Mouse (Mus musculus): Measurements from ENCODE around the gene 1110065P20Rik.

1110065P20Rik gene

GRCm38 (mm10) chr4:124856294-124856693 lies 5.3 kb upstream of the 1110065P20Rik start:
- CTCF ChIA-PET: interaction anchor here in 3 of 4 experiments (0.6 to 1.4 kb wide), 5 partner anchors 9 to 192 kb away, joined by 3 to 5 read pairs (median 3); partner anchors contain the start of gene Mtf1 (in 1 of the 3)
- POLR2A ChIA-PET: interaction anchor here in 2 of 4 experiments (0.8 to 3.5 kb wide), 14 partner anchors 9 to 147 kb away, joined by 3 to 17 read pairs (median 5); partner anchors contain the start of genes Mtf1 (in 2 of the 2) and 9930104L06Rik (in 1 of the 2)

DNA sequence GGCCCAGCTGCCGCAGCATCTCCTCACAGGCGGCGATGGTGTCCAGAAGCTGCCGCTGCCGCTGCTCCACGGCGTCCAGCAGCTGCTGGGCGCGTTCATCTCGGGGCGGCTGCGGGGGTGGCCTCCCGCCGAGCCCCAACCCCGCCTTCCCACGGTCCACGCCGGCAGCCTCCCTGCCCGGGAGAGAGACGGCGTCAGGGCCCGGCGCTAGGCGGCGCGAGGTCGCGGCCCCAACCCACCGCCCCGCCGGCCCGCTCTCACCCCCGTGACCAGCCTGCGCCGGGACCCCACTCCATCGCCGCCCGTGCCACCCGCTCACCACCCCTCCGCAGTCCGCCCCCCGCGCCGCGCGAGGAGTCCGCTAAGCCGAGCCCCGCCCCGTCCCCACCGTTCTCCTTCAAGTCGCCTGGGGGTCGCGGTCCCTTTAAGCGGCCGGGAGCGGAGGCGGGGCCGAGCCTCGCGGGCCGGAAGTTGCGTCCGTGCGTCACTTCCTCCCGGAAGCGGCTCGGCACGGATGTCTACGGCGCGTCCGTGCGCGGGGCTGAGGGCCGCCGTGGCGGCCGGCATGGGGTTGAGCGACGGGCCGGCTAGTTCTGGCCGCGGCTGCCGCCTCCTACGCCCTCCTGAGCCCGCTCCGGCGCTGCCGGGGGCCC lies 609 bp downstream of the 1110065P20Rik start, which contains the start of gene Yrdc:
Yrdc (plus strand) TSS at position 419 of the 653 bp plus-strand sequence.
- CTCF ChIA-PET: interaction anchor here in 1 of 4 experiments (0.8 to 1.2 kb wide), 2 partner anchors 32 to 48 kb away, joined by 3 read pairs; partner anchors contain the start of gene Mtf1
- POLR2A ChIA-PET: interaction anchor here in 3 of 4 experiments (0.6 to 4.9 kb wide), 14 partner anchors 9 to 1689 kb away, joined by 3 to 49 read pairs (median 4); partner anchors contain the start of genes Maneal (in 2 of the 3), 9930104L06Rik (in 1 of the 3) and Mtf1 (in 1 of the 3)

DNA sequence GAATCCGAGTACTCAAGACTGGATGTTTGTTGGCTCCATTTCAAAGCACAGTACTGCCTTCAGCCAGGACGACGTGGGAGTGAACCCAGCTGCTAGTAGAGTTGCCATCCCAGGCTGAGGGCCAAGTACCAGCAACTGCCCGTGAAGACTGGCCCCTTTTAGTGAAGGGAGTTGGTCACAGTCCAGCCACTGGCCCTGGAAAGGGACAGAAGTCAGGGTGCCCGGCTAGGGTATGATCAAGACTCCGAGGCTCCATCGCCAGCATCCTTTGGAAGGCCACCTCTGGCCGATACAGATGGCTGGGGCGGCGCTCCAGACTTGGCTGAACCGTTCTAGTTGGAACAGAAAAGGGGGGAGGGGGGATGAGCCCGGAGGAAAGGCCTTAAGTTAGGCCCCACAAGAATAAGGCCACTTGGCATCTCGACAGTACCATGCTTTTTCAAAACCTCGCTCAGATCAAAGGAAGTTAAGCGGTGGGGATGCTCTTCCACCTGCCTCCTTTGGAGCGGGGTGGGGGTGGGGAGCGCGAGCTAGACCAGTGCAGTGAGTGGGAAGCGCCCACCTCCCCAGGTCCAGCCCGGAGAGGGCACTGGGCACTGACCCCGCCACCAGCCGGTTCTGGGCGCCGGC lies 1.2 kb downstream of the 1110065P20Rik start:
- ChIA-PET POLR2A (interaction anchor here in 3 of 4 experiments (0.6 to 4.9 kb wide), 7 partner anchors 8 to 1688 kb away, joined by 3 to 49 read pairs (median 3); partner anchors contain the start of genes Maneal (in 1 of the 3) and Mtf1 (in 1 of the 3)), CTCF (interaction anchor here in 1 of 4 experiments (0.8 to 1.2 kb wide), 2 partner anchors 32 to 48 kb away, joined by 3 read pairs; partner anchors contain the start of gene Mtf1)

- CTCF ChIA-PET: interaction anchor here (0.5 to 3.3 kb wide), 50 partner anchors 8 to 1709 kb away, joined by 3 to 24 read pairs (median 4); partner anchors contain the start of genes Mtf1 (in 4 of the 4), Maneal (in 2 of the 4), Sf3a3 (in 2 of the 4) and Clspn (in 1 of the 4)
- POLR2A ChIA-PET: interaction anchor here (0.6 to 4.3 kb wide), 25 partner anchors 8 to 154 kb away, joined by 3 to 32 read pairs (median 4); partner anchors contain the start of genes Mtf1 (in 3 of the 4), Fhl3 (in 1 of the 4) and Utp11 (in 1 of the 4)
Measured at GRCm38 (mm10) chr4:124847573-124847972, 3.4 kb downstream of the 1110065P20Rik start.

DNA sequence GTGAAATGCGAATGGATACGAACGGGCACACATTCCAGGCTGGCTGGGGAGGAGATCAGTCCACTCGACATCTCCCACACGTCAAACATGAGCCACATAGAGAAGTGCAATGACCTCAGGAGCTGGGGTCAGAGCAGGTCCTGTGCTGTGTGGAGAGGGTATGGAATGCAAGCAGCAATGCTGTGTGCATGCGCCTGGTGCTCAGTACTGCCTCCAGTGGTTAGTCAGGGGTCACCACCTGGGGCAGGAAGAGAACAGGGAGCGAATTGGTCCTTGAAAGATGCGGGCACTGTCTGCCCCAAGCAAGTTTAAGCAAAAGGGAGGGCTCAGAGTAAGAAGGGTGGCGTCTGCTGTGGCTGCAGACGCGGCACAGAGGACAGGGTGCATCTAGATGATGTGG lies 7.5 kb downstream of the 1110065P20Rik start:
- POLR2A ChIA-PET: interaction anchor here in 2 of 4 experiments (0.8 to 3.4 kb wide), 8 partner anchors 11 to 86 kb away, joined by 3 to 20 read pairs (median 6); partner anchors contain the start of gene Mtf1 (in 2 of the 2)

DNA sequence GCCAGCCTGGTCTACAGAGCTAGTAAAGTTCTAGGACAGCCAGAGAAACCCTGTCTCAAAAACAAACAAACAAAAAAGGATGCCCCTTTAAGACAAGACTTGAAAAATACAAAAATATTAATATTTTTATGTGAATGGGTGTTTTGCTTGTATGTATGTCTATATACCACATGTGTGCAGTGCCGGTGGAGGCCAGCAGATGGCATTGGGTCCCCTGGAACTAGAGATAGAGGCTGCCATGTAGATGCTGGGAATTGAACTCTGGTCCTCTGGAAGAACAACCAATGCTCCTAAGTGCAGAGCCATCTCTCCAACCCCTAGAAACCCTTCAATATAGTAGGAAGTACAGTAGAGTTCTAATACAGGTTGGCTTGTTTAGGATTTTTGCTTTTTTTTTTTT lies 10.0 kb downstream of the 1110065P20Rik start:
- POLR2A ChIA-PET: interaction anchor here in 2 of 4 experiments (0.5 to 3.4 kb wide), 7 partner anchors 9 to 1125 kb away, joined by 3 to 20 read pairs (median 5); partner anchors contain the start of gene Mtf1 (in 1 of the 2)
- CTCF ChIA-PET: interaction anchor here in 3 of 4 experiments (0.6 to 1.9 kb wide), 10 partner anchors 8 to 126 kb away, joined by 3 to 13 read pairs (median 5); partner anchors contain the start of gene Mtf1 (in 1 of the 3)

More for the DNA sequence above, 7.5 kb downstream of the 1110065P20Rik start:
- CTCF ChIA-PET: interaction anchor here (0.7 to 4.6 kb wide), 14 partner anchors 11 to 143 kb away, joined by 3 to 24 read pairs (median 4); partner anchors contain the start of genes Mtf1 (in 2 of the 4) and Fhl3 (in 1 of the 4)

DNA sequence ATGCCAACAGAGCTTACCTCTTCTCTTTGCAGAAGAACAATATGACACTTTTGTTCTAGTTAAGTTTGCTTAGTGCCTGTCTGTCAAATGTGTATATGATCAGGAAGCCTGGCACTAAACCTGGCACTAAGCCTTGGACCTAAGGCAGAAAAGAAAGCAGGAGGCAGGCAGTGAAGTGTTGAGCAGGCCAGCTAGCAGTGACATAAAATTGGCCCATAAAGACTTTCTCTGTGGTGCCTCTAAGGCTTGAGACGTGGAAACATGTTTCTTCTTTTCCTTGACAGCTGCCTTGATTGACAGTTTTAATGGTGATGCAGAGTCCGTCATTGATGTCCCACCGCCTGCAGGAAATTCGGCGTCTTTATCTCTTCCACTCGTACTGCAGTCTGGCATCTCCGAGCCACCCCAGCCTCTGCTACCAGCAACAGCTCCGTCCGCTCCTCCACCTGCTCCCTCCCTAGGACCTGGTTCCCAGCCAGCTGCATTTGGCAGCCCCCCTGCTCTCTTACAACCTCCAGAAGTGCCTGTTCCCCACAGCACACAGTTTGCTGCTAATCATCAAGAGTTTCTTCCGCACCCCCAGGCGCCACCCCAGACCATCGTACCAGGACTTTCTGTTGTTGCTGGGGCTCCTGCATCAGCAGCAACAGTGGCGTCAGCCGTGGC lies 12.8 kb downstream of the 1110065P20Rik start:
- POLR2A ChIA-PET: interaction anchor here in 2 of 4 experiments (1.1 to 1.2 kb wide), 3 partner anchors 8 to 36 kb away, joined by 3 to 4 read pairs (median 3); partner anchors contain the start of gene Mtf1 (in 1 of the 2)
- CTCF ChIA-PET: interaction anchor here in 1 of 4 experiments (1.3 kb wide), 1 partner anchor 10 kb away, joined by 6 read pairs; no protein-coding TSS in a partner anchor

GRCm38 (mm10) chr4:124832796-124833195 lies 18.2 kb downstream of the 1110065P20Rik start:
- ChIA-PET POLR2A (interaction anchor here (0.6 to 3.4 kb wide), 34 partner anchors 9 to 1427 kb away, joined by 3 to 24 read pairs (median 4); partner anchors contain the start of genes 1110065P20Rik (in 1 of the 4), Fhl3 (in 1 of the 4), Mtf1 (in 1 of the 4) and Pou3f1 (in 1 of the 4)), CTCF (interaction anchor here (0.6 to 3.0 kb wide), 17 partner anchors 8 to 1618 kb away, joined by 3 to 17 read pairs (median 4); partner anchors contain the start of gene Mtf1 (in 2 of the 4))

DNA sequence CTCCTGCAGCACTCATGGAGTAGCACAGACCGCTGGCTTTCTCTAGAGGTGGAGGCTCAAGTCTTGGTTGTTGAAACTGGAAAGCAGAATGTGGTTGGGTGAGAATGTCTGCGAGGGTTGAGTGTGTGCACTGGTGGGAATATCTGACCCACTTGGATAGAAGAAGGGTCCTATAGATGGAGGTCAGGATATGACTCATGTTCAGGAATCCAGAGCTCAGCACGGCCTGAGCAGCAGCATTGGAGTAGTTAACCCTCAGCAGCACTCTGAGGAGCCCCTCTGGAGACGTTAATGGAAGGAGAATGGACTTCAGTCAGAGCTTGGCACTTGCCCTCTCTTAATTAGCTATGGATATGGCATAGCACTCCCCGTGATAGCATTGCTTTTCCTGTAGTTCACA lies 21.3 kb downstream of the 1110065P20Rik start:
- CTCF ChIA-PET: interaction anchor here in 1 of 4 experiments (1.5 kb wide), 1 partner anchor 15 kb away, joined by 4 read pairs; no protein-coding TSS in a partner anchor
- POLR2A ChIA-PET: interaction anchor here in 2 of 4 experiments (0.7 to 3.4 kb wide), 8 partner anchors 8 to 183 kb away, joined by 3 to 17 read pairs (median 4); partner anchors contain the start of genes Maneal (in 1 of the 2) and Mtf1 (in 1 of the 2)

- ChIA-PET CTCF (interaction anchor here in 3 of 4 experiments (0.9 to 1.8 kb wide), 5 partner anchors 16 to 111 kb away, joined by 3 to 8 read pairs (median 4); no protein-coding TSS in a partner anchor), POLR2A (interaction anchor here (0.6 to 2.1 kb wide), 18 partner anchors 9 to 168 kb away, joined by 3 to 14 read pairs (median 4); partner anchors contain the start of gene Mtf1 (in 2 of the 4))
Measured at GRCm38 (mm10) chr4:124825371-124825965, 25.5 kb downstream of the 1110065P20Rik start.

- POLR2A ChIA-PET: interaction anchor here (0.6 to 3.4 kb wide), 21 partner anchors 7 to 168 kb away, joined by 3 to 24 read pairs (median 5); partner anchors contain the start of gene Mtf1 (in 2 of the 4)
Measured at GRCm38 (mm10) chr4:124824967-124825366, 26.0 kb downstream of the 1110065P20Rik start.

DNA sequence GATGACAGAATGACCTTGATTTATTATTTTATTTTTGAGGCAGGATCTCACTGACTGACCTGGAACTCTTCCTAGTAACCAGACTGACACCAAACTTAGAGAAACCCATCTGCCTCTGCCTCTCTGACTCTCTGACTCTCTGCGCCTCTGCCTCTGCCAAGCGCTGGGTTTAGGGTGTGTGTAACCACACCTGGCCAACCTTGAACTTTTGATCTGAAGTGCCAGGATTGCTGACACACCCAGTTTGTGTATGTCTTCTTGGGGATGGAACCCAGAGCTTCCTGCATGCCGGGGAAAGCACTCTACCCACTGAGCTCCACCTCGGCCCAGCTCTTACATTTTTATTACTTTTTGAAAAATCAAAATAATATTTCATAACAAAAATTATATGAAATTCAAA lies 32.2 kb downstream of the 1110065P20Rik start:
- POLR2A ChIA-PET: interaction anchor here in 2 of 4 experiments (0.7 to 1.4 kb wide), 7 partner anchors 11 to 118 kb away, joined by 3 to 10 read pairs (median 3); partner anchors contain the start of genes 9930104L06Rik (in 1 of the 2) and Mtf1 (in 1 of the 2)
- CTCF ChIA-PET: interaction anchor here in 2 of 4 experiments (0.7 to 1.6 kb wide), 3 partner anchors 17 to 155 kb away, joined by 3 to 4 read pairs (median 3); partner anchors contain the start of gene Mtf1 (in 1 of the 2)

More at GRCm38 (mm10) chr4:124824967-124825366, 26.0 kb downstream of the 1110065P20Rik start:
- CTCF ChIA-PET: interaction anchor here in 3 of 4 experiments (0.9 to 1.8 kb wide), 5 partner anchors 16 to 111 kb away, joined by 3 to 8 read pairs (median 4); no protein-coding TSS in a partner anchor

DNA sequence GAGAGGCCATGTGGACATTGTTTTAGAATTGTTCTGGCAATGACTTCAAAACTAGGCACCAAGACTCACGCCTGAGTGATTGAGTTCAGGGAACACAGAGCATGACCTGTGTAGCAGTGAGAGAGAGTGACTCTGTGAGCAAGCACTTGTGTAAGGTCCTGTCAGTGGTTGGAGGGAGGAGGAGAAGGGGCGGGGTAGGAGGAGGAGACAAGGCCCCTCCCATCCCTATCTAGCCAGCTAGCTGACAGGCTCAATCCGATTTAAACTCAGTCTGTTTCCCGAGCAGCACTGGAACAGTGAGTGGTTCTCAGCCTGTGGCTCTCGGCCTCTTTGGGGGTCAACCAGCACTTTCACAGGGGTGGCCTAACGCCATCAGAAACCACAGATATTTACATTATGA lies 33.2 kb downstream of the 1110065P20Rik start:
- POLR2A ChIA-PET: interaction anchor here in 2 of 4 experiments (0.7 to 1.6 kb wide), 7 partner anchors 13 to 831 kb away, joined by 3 to 11 read pairs (median 5); partner anchors contain the start of gene Mtf1 (in 1 of the 2)
- CTCF ChIA-PET: interaction anchor here in 3 of 4 experiments (0.6 to 1.6 kb wide), 4 partner anchors 16 to 333 kb away, joined by 3 to 4 read pairs (median 3); partner anchors contain the start of genes Mtf1 (in 1 of the 3) and Yrdc (in 1 of the 3)

GRCm38 (mm10) chr4:124815901-124816300 lies 35.1 kb downstream of the 1110065P20Rik start:
- CTCF ChIA-PET: interaction anchor here in 2 of 4 experiments (1.3 to 1.8 kb wide), 3 partner anchors 14 to 32 kb away, joined by 3 to 13 read pairs (median 4); partner anchors contain the start of gene Mtf1 (in 1 of the 2)

GRCm38 (mm10) chr4:124811347-124811975 lies 39.5 kb downstream of the 1110065P20Rik start:
- POLR2A ChIA-PET: interaction anchor here in 2 of 4 experiments (1.4 to 3.6 kb wide), 3 partner anchors 9 to 20 kb away, joined by 4 to 22 read pairs (median 6); partner anchors contain the start of gene Mtf1 (in 2 of the 2)

More at GRCm38 (mm10) chr4:124815901-124816300, 35.1 kb downstream of the 1110065P20Rik start:
- POLR2A ChIA-PET: interaction anchor here in 2 of 4 experiments (0.5 to 1.5 kb wide), 3 partner anchors 11 to 283 kb away, joined by 3 to 4 read pairs (median 3); no protein-coding TSS in a partner anchor

More at GRCm38 (mm10) chr4:124811347-124811975, 39.5 kb downstream of the 1110065P20Rik start:
- CTCF ChIA-PET: interaction anchor here in 3 of 4 experiments (0.6 to 2.8 kb wide), 5 partner anchors 9 to 116 kb away, joined by 3 to 9 read pairs (median 4); partner anchors contain the start of gene Mtf1 (in 1 of the 3)

Measured in embryonic stem cell, embryonic (primary cell).